Mouse (Mus musculus) T-helper 17 cell (primary cell): Measurements from ENCODE around the gene Fxyd2.

Source experiments
- in situ Hi-C, 2 experiments: fragments of 300-600 bp; cut with MboI, MseI; formaldehyde crosslinking; loops; 1 replicate in 1 of 2; 2 replicates in 1 of 2; pipeline ENCODE4 v1.15.1; 2025; ENCODE audit warnings: high pct_unique_total_duplicates in 2 of 2

Fxyd2 gene

DNA sequence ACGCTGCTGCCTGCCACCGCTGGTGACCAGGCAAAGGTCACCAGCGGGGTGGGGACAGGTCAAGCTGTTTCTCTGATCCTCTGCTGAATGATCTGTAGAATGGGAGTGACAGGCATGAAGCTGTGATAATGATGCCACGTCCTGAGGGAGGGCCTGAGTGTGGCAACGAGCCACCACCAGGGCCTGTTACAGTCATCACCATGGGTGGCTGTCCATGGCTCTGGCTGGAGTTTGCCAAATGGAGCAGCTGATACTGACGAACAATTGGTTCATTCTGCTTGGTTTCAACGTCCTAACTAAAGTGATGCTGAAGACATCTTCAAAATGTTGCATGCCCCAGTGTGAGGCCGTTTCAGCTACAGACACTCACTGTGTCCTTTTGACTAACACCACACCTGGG is 18.8 kb downstream of the Fxyd2 start:
- in situ Hi-C loops, result no loop called here

DNA sequence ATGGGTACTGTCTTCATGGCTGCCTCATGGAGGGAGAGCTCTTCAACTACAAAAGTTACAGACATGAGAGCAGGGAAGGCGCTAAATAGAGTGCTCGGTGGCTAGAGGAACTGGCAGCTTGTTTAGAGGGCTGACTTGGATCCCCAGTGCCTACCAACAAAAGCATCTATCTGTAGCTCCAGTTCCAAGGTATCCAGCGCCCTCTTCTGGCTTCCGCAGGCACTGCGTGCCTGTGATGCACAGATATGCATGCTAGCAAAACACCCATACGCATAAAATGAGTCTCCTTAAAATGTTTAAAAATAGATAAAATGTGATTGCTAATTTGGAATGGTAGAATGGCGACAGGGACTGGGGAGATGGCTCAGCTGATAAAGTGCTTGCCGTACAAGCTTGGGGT is 21.7 kb downstream of the Fxyd2 start:
- in situ Hi-C loops, result loop anchor here in 1 of 2 experiments (5.0 kb wide), 1 partner anchor 331 kb away; no protein-coding TSS in a partner anchor

GRCm38 (mm10) chr9:45422761-45423298 is 23.4 kb downstream of the Fxyd2 start:
- in situ Hi-C loops, result loop anchor here in 1 of 2 experiments (5.0 kb wide), 1 partner anchor 329 kb away; no protein-coding TSS in a partner anchor

DNA sequence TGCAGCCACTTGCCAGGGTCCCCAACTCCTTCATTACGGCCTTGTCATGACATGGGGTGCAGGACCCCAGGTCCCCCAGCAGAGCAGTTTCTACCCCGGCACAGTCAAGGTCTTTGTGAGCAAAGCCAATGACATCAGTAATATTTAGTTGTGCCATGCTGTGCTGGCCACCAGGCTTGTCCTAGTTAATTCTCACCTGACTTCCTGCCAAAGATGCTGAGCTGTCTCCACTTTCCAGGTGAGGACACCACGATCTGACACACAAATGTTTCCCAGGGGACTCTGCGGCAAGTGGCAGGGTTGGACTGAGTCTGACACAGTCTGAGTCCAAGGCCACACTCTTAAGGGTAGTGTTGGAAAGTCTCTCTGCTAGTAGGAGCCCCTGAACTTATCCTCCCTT is 27.0 kb downstream of the Fxyd2 start, which contains the start of gene Dscaml1:
TSS of gene Dscaml1 (plus strand) at position 173 of the 400 bp plus-strand sequence.
- in situ Hi-C loops, result no loop called here

- in situ Hi-C loops, result no loop called here
These were observed 29.9 kb downstream of the Fxyd2 start for GRCm38 (mm10) chr9:45429392-45429791.

DNA sequence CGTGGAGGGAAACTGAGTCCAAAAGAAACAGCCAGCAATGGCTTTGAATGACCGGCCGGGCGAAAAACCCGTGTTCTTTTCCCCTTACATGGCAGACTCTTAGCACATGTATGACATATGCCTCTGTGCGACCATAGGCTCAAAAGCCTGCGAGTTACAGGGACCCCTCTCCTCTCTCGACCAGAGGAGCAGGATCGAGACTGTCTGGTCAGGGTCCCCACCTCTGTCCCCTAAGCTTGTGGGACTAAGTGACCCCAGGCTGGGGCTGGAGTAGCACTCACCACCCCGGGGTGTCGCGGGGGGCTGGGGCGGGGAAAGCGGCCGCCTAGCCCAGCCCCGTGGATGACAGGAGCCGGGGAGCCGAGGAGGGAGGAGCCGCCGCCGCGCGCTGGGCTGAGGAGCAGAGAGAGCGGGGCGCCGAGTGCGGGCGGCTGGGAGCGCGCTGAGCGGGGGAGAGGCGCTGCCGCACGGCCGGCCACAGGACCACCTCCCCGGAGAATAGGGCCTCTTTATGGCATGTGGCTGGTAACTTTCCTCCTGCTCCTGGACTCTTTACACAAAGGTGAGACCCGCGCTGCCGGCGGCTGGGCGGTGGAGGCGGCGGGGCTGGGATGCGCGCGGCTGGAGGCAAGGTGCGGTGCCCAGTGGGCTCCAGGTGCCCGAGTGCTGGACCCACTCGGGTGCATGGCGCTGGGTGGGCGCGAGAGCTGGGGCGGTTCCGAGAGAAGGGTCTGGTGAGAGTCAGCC is 30.7 kb downstream of the Fxyd2 start:
- in situ Hi-C loops, result no loop called here

GRCm38 (mm10) chr9:45430698-45430959 is 31.2 kb downstream of the Fxyd2 start:
- in situ Hi-C loops, result no loop called here

GRCm38 (mm10) chr9:45431150-45431549 is 31.7 kb downstream of the Fxyd2 start:
- in situ Hi-C loops, result no loop called here

- in situ Hi-C loops, result no loop called here
These were observed 33.2 kb downstream of the Fxyd2 start for GRCm38 (mm10) chr9:45432639-45433038.

GRCm38 (mm10) chr9:45433119-45433518 is 33.6 kb downstream of the Fxyd2 start:
- in situ Hi-C loops, result no loop called here

DNA sequence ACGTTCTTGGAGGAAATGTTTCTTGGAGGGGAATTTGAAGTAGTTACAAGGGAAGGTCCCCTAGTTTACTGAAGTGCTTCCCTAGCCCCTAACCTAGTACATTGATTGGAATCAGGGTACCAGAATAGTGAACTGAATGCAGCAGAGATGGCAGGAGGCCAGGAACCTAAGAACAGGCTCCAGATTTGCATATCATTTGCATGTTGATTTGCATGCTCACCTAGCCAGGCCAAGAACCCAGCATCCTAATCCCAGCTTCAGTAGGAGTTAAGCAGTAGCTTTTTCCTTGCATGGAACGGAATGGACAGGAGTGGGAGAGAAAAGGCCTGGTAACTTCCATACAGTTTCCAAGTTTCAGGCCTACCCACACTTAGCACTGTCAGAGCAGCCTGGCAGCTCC is 34.7 kb downstream of the Fxyd2 start:
- in situ Hi-C loops, result no loop called here

DNA sequence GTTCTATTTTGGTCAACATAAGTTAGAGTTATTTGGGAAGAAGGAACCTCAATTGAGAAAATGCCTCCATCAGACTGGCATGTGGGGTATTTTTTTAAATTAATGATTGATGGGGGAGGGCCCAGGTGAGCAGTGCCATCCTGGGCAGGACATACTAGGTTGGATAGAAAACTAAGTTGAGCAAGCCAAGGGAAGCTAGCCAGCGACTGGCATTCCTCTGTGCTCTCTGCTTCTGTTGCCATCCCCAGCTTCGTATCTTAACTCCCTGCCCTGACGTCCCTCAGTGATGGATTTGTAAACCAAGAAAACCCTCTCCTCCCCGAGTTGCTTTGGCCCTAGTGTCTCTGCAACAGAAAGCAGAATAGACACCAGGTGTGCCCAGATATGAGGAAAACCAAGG is 39.6 kb downstream of the Fxyd2 start:
- in situ Hi-C loops, result no loop called here

DNA sequence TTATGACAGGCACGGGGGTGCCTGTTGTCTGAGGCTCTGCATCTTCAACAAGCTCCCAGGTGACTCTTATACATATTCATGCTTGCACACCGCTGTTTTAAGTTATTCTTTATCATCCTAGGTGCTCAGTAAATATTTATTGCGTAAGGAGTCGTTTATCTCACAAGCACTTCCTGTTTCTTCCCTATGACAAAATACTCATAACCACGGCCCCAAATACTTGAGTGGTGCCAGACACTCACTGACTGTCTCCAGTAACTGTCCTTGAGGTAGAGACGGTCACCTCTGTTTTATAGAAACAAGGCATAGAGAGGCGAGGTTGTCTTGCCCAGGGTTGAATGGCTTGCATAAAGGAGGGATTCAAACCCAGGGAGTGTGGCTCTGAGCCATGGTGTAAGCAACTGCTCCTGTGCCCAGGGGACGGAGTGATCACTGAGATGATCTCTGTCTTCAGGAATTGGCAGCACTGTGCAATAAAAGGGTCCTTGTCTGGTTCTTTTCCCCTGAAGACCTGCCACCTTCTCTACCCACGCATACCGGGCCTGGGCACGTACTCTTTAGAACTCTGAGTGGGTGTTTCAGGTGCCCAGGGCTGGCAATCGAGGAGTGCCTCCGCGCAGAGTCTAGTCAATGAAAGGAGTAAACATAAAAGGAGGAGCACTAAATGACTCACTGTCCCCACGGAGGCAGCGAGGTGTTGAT is 40.8 kb downstream of the Fxyd2 start:
- in situ Hi-C loops, result loop anchor here in 1 of 2 experiments (5.0 kb wide), 1 partner anchor 1523 kb away; no protein-coding TSS in a partner anchor

GRCm38 (mm10) chr9:45444251-45444798 is 44.9 kb downstream of the Fxyd2 start:
- in situ Hi-C loops, result loop anchor here in 1 of 2 experiments (5.0 kb wide), 1 partner anchor 1527 kb away; no protein-coding TSS in a partner anchor

GRCm38 (mm10) chr9:45449658-45450057 is 50.2 kb downstream of the Fxyd2 start:
- in situ Hi-C loops, result no loop called here

DNA sequence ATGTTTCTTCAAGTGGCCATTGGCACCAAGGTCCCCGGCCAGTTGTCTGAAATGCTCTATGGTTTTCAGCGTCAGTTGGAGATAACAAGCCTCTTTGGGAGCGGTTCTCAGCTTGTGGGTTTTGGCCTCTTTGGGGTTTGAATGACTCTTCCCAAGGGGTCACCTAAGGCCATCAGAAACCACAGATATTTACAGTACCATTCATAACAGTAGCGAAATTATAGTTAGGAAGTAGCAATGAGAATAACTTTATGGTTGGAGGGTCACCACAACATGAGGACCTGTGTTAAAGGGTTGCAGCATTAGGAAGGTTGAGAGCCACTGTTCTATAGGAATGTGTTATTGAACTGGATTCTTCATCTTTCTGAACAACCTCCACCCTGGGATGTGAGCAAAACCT is 51.9 kb downstream of the Fxyd2 start:
- in situ Hi-C loops, result no loop called here

GRCm38 (mm10) chr9:45454032-45454431 is 54.6 kb downstream of the Fxyd2 start:
- in situ Hi-C loops, result no loop called here

GRCm38 (mm10) chr9:45454889-45455610 is 55.6 kb downstream of the Fxyd2 start:
- in situ Hi-C loops, result no loop called here

DNA sequence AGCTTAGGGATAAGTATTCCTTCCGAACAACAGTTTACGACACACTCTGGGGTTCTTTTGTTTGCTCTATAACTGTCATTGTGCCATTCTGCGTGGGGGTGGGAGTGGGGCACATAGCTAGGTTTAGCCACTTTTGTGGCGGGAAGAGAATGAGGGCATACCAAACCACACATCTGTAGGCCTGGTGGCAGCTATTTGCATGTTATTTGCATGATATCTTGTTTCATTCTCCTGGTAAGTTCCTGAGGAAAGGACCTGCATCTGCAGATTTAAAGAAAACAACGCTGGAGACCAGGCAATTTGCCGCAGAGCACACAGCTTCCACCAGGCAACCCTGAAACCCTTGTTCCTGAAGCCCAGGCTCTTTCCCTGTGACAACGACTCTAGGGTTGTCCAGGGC is 57.7 kb downstream of the Fxyd2 start:
- in situ Hi-C loops, result no loop called here

GRCm38 (mm10) chr9:45458363-45458762 is 58.9 kb downstream of the Fxyd2 start:
- in situ Hi-C loops, result no loop called here
